Mouse (Mus musculus) B cell, adult (primary cell): ENCODE data around the gene Cd68. TPM values are rescaled to one million over a fixed set of nuclear protein-coding genes. Genes with fewer than 3 reads are reported as not detected.

ENCODE experiments used
- total RNA-seq: library from RNA; stranded (reverse); gene quantifications from 4 replicates; pipeline ENCODE4 v1.2.4, GENCODE M21; 2023; ENCODE audit not compliant: inconsistent age

Cd68 gene
- total RNA-seq: 11.8 to 14.7 TPM (median 12.5 TPM) in 4 replicates

GRCm38 (mm10) chr11:69665961-69666664 lies at the start of gene Cd68:
Gene Cd68, minus strand, starts transcription at chr11:69666153.

GRCm38 (mm10) chr11:69695361-69696181 lies 29.6 kb upstream of the Cd68 start, which contains the start of the genes Tnfsf12 and Tnfsfm13:
Gene Tnfsf12, minus strand, starts transcription at chr11:69695849.
Gene Tnfsfm13, minus strand, starts transcription at chr11:69696098.

DNA sequence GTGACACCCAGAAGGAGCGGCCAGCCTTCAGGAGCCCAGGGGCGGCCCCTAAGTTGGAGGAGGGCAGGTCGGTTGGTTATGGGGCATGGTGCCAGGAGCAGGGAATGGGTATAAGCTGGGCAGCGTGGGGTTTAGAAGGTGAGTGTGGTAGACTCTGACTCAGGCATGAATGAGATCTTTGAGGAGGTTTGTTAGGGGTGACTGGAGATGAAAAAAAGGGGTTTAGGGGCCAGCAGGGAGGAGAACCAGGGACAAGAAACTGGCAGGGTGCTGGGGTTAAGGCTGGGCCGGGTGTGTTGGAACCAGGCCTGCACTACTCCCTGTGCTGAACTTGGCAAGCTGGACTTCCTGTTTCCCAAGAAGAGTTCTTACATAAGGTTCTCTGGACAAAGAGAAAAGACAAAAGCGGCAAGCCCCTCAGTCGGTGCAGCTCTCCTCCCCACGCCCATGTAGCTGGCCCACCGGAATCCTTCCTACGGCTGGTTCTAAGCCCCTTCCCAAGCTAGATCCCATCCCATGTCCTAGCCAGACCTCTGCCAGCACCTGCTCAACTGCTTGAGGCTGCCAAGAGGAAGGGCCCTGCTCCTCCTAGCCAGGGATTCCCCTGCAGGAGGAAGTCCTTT lies 19.7 kb upstream of the Cd68 start, which contains the start of gene Tnfsf13:
Gene Tnfsf13, minus strand, starts transcription at position 259 of the 623 bp plus-strand sequence.

GRCm38 (mm10) chr11:69681314-69682208 lies 15.6 kb upstream of the Cd68 start, which contains the start of gene Senp3:
Gene Senp3, minus strand, starts transcription at chr11:69682084.

DNA sequence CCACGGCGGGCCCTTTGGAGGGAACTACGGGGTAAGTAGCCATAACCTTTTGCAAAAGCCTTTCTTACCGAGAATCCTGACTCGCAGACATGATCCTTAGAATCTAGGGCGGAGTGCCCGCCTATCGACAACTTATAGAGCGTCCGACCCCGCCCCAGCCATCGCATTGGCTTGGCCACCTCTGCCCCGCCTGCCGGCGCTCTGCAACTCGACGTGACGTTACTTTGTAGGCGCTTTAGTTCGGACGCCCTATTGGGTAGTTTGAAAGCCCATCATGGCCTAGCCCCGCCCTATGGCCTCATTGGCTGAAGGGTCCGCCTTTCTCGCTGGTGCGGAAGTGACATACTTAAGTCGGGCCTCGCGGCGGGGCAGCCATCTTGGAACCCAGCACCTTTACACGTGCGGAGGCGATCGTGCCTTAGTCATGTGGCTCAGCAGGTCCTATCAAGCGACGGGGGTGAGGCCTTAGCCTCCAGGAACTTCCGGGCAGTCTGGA lies 6.3 kb upstream of the Cd68 start, which contains the start of gene Eif4a1:
Gene Eif4a1, minus strand, starts transcription at position 213 of the 496 bp plus-strand sequence.

DNA sequence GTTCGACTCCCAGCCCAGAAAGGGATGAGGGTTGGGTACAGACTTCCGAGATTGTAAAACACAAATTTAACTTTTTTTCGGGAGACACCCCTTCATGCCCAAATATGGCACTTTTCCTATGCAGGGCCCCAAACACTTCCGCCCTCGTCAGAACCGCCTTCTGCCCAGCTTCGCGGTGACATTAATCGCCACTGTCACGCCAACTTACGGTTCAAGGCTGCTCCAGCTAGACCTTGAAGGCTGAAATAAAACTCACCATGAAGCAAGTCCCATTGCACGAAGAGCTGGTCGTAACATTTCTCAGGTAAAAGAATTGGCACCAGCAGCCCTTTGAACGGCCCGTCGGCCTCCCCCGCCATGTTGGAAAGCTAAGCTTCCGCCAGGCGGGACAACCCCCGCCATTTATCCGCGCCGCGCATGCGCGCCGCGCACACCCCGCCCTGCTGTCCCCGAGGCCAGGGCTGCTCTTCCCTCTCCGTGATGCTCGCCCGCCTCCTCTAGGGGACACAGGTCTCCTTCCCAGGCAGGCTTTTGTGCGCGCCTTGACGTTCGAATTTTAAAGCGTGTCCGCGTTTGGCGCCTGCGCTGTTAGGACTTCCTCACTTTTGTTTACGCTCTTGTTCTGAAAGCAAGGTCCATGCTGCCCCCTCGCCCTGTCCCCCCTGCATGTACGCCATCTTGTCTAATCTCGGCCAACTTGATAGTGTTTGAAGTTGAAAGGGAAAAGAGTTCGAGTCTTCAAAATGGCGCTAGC lies 3.6 kb downstream of the Cd68 start, which contains the start of gene Mpdu1:
Gene Mpdu1, minus strand, starts transcription at position 430 of the 754 bp plus-strand sequence.

GRCm38 (mm10) chr11:69655264-69656064 lies 10.5 kb downstream of the Cd68 start, which contains the start of gene Sox15:
Gene Sox15, plus strand, starts transcription at chr11:69655314.

DNA sequence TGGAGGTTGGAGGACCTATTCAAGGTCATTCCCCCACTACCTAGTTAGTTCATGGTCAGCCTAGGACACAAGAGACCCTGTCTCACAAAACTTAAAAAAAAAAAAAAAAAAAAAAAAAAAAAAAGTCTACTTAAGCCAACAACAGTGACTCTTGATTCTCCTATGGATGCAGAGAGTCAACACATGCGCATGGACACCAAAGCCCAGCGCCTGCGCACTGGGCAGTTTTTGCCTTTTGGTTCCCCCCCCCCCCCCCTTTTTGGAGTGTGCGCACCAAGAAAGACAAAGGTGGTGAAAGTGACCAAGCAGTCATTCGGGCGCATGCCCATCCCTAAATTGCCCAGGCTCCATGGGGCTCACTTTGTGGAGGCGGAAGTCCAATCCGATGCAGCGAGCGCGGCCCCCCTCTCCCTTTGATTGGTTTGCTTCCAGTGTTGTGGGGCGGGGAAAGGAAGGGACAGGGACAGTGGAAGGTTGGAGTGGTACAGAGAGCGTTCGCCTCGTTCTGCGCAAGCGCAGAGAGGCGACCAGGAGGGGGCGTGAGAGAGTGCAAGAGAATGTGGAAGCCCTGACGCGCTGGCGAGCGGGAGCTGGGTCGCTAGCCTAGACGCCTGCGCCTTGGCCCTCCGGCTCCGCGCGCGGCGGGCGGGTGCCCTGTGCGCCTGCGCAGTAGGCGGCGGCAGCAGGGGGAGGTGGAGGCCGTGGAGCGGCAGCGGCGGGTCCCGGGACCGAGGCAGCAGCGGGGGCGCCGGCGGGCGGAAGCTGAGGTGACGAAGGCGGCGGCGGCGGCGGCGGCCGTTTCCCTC lies 33.5 kb downstream of the Cd68 start, which contains the start of gene Fxr2:
Gene Fxr2, plus strand, starts transcription at position 707 of the 806 bp plus-strand sequence.

GRCm38 (mm10) chr11:69621571-69622268 lies 44.2 kb downstream of the Cd68 start, which contains the start of gene Sat2:
Gene Sat2, plus strand, starts transcription at chr11:69622024.

DNA sequence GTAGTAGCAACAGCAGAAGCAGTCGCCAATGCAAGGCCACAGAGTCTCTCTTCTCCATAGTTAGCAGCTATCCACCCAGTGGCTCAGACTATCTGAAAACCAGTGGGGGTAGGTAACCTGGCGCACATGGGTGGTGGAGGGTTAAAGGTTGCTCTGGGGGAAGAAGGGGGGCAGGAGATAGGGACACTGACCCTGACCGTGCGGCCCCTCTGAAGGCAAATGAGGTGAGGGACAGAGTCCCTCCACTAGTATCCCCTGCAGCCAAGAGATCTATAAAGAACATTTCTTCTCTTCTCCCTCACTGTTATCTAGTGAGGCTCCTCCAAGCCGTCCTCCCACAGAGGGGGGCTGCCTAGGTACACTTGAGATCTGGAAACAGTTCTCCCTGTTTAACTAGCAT lies 48.1 kb downstream of the Cd68 start, which contains the start of gene Shbg:
Gene Shbg, minus strand, starts transcription at position 101 of the 400 bp plus-strand sequence.

Other genes starting within 250 kb of the Cd68 start
- not detected in 4 replicates for gene Dnah2, start 117.0 kb downstream of the Cd68 start, total RNA-seq
- gene Efnb3, start 105.9 kb downstream of the Cd68 start, total RNA-seq: 0.36 to 0.93 TPM (median 0.45 TPM) in 4 replicates
- gene Wrap53, start 85.9 kb downstream of the Cd68 start, total RNA-seq: 11.6 to 16.8 TPM (median 11.9 TPM) in 4 replicates
- gene Trp53, start 85.8 kb downstream of the Cd68 start, total RNA-seq: 130 to 136 TPM (median 131 TPM) in 4 replicates
- 0.33 TPM in 1 of 4 replicates, not detected in the others for gene Atp1b2, start 60.2 kb downstream of the Cd68 start, total RNA-seq
- gene Shbg, start 48.2 kb downstream of the Cd68 start, total RNA-seq: not detected in 4 replicates
- not detected in 4 replicates for gene Sat2, start 44.1 kb downstream of the Cd68 start, total RNA-seq
- gene Fxr2, start 33.2 kb downstream of the Cd68 start, total RNA-seq: 76.8 to 83.1 TPM (median 77.8 TPM) in 4 replicates
- 0.84 TPM in 1 of 4 replicates, not detected in the others for gene Sox15, start 10.8 kb downstream of the Cd68 start, total RNA-seq
- 58.0 to 71.6 TPM (median 63.0 TPM) in 4 replicates for gene Mpdu1, start 3.5 kb downstream of the Cd68 start, total RNA-seq
- 670 to 697 TPM (median 692 TPM) in 4 replicates for gene Eif4a1, start 6.3 kb upstream of the Cd68 start, total RNA-seq
- gene Senp3, start 15.9 kb upstream of the Cd68 start, total RNA-seq: 108 to 153 TPM (median 136 TPM) in 4 replicates
- gene Tnfsf13, start 19.6 kb upstream of the Cd68 start, total RNA-seq: 0.32 TPM in 1 of 4 replicates, not detected in the others
- gene Tnfsf12, start 29.7 kb upstream of the Cd68 start, total RNA-seq: 0.51 TPM in 1 of 4 replicates, not detected in the others
- 0.45 to 0.78 TPM in 2 of 4 replicates, not detected in the others for gene Tnfsfm13, start 29.9 kb upstream of the Cd68 start, total RNA-seq
- gene Polr2a, start 92.5 kb upstream of the Cd68 start, total RNA-seq: 231 to 244 TPM (median 242 TPM) in 4 replicates
- gene Slc35g3, start 95.8 kb upstream of the Cd68 start, total RNA-seq: not detected in 4 replicates
- 52.3 to 57.6 TPM (median 54.5 TPM) in 4 replicates for gene Zbtb4, start 99.8 kb upstream of the Cd68 start, total RNA-seq
- 8.3 to 11.3 TPM (median 10.1 TPM) in 4 replicates for gene Chrnb1, start 129.8 kb upstream of the Cd68 start, total RNA-seq
- gene Fgf11, start 135.7 kb upstream of the Cd68 start, total RNA-seq: 0.16 to 0.27 TPM in 2 of 4 replicates, not detected in the others
- gene Tmem102, start 139.5 kb upstream of the Cd68 start, total RNA-seq: not detected in 4 replicates
- not detected in 4 replicates for gene Gm39566, start 149.1 kb upstream of the Cd68 start, total RNA-seq
- gene Spem2, start 152.3 kb upstream of the Cd68 start, total RNA-seq: not detected in 4 replicates
- not detected in 4 replicates for gene Spem1, start 156.0 kb upstream of the Cd68 start, total RNA-seq
- 0.24 to 1.3 TPM (median 0.59 TPM) in 4 replicates for gene Nlgn2, start 171.6 kb upstream of the Cd68 start, total RNA-seq
- gene Tmem256, start 172.4 kb upstream of the Cd68 start, total RNA-seq: 30.9 to 38.6 TPM (median 37.0 TPM) in 4 replicates
- 9.8 to 13.0 TPM (median 11.5 TPM) in 4 replicates for gene Plscr3, start 180.2 kb upstream of the Cd68 start, total RNA-seq
- gene Tnk1, start 192.6 kb upstream of the Cd68 start, total RNA-seq: not detected in 4 replicates
- gene Tmem95, start 211.9 kb upstream of the Cd68 start, total RNA-seq: not detected in 4 replicates
- 1.8 to 2.3 TPM (median 2.0 TPM) in 4 replicates for gene Kctd11, start 215.3 kb upstream of the Cd68 start, total RNA-seq
- 477 to 556 TPM (median 497 TPM) in 4 replicates for gene Acap1, start 229.4 kb upstream of the Cd68 start, total RNA-seq
- gene 2810408A11Rik, start 234.8 kb upstream of the Cd68 start, total RNA-seq: 2.1 to 2.7 TPM (median 2.3 TPM) in 4 replicates
- gene Neurl4, start 234.9 kb upstream of the Cd68 start, total RNA-seq: 55.7 to 74.4 TPM (median 62.8 TPM) in 4 replicates
- gene Gps2, start 247.7 kb upstream of the Cd68 start, total RNA-seq: 138 to 159 TPM (median 142 TPM) in 4 replicates